ENCODE assay signal across 9 mouse cellular contexts in genomic region chr6:140547203-140547944, GRCm38 (mm10).
DNase-seq lines count a peak whose midpoint lies in the region; ATAC-seq and TF ChIP-seq lines count a peak whose summit lies in the region.
"Had no signal": no experiment of that assay in that cellular context is flagged by ENCODE, and none has a peak within 500 bp of the region (broad histone marks: within the 10 kb centered on the region; RNA-seq: fewer than 3 reads in every experiment).

No protein-coding gene starts in this region.

- H3K36me3 ChIP-seq in forebrain, embryonic 12.5 days (replicated peaks): peaks cover 51% of the 10 kb centered on the region
- peaks cover 50% of the 10 kb centered on the region for H3K36me3 ChIP-seq in forebrain, embryonic 13.5 days (ENCODE audit: poor library complexity, severe bottlenecking)
- H3K36me3 ChIP-seq in liver, adult 2 months (ENCODE audit: control insufficient read depth, insufficient read depth, low read length): peaks cover 28% of the 10 kb centered on the region
- peaks cover 6% of the 10 kb centered on the region; the same call in 1 of the 2 replicates for H3K36me3 ChIP-seq in liver, embryonic 11.5 days (ENCODE audit: control insufficient read depth, insufficient read depth, low read length)
- H3K36me3 ChIP-seq in intestine, embryonic 16.5 days (ENCODE audit: control insufficient read depth, insufficient read depth, low read length): 0 out of 2 replicates have a peak, but pooled peaks cover 3% of the 10 kb centered on the region
- peaks cover 25% of the 10 kb centered on the region for H3K36me3 ChIP-seq in small intestine, adult 2 months (ENCODE audit: control insufficient read depth, insufficient read depth, low read length)

- H3K9me3 ChIP-seq in forebrain, embryonic 12.5 days: no peaks in the 10 kb centered on the region
- no peaks in the 10 kb centered on the region for H3K9me3 ChIP-seq in forebrain, embryonic 13.5 days (replicated peaks)
- no peaks in the 10 kb centered on the region for H3K9me3 ChIP-seq in liver, embryonic 11.5 days (ENCODE audit: control insufficient read depth, low read length)
- H3K9me3 ChIP-seq in intestine, embryonic 16.5 days (ENCODE audit: control insufficient read depth, low read length): no peaks in the 10 kb centered on the region

- H3K4me3 ChIP-seq in forebrain, embryonic 12.5 days (replicated peaks): no peak overlapping the region
- no peak overlapping the region for H3K4me3 ChIP-seq in forebrain, embryonic 13.5 days
- H3K4me3 ChIP-seq in liver, adult 2 months (ENCODE audit: insufficient read depth, low read depth, low read length): no peak overlapping the region
- H3K4me3 ChIP-seq in liver, embryonic 11.5 days (ENCODE audit: low read depth, low read length): no peak overlapping the region
- no peak overlapping the region for H3K4me3 ChIP-seq in intestine, embryonic 16.5 days (ENCODE audit: low read length)
- H3K4me3 ChIP-seq in small intestine, adult 2 months (ENCODE audit: low read depth, low read length): no peak overlapping the region

- H3K27me3 ChIP-seq in forebrain, embryonic 12.5 days: no peaks in the 10 kb centered on the region
- no peaks in the 10 kb centered on the region for H3K27me3 ChIP-seq in forebrain, embryonic 13.5 days
- no peaks in the 10 kb centered on the region for H3K27me3 ChIP-seq in liver, adult 2 months (ENCODE audit: control insufficient read depth, insufficient read depth, low read length)
- no peaks in the 10 kb centered on the region for H3K27me3 ChIP-seq in liver, embryonic 11.5 days (replicated peaks; ENCODE audit: control insufficient read depth, insufficient read depth, low read length)
- H3K27me3 ChIP-seq in intestine, embryonic 16.5 days (replicated peaks; ENCODE audit: control insufficient read depth, insufficient read depth, low read length): no peaks in the 10 kb centered on the region
- no peaks in the 10 kb centered on the region for H3K27me3 ChIP-seq in small intestine, adult 2 months (ENCODE audit: control insufficient read depth, insufficient read depth, low read length)

- no peak for DNase-seq in liver, adult 2 months (ENCODE audit: extremely low read depth, low read depth, low spot score)
- DNase-seq in liver, embryonic 11.5 days (ENCODE audit: low spot score): no peak
- DNase-seq in ovary, postnatal 36 days (ENCODE audit: low spot score): no peak
- no peak for DNase-seq in frontal cortex, postnatal 25 days (ENCODE audit: low spot score in 2 of 2)

- ATAC-seq in forebrain, embryonic 12.5 days (ENCODE audit: low FRiP score): peak; percentile 49; the same call in 1 of the 2 replicates
- no peak for ATAC-seq in forebrain, embryonic 13.5 days
- ATAC-seq in liver, embryonic 11.5 days (replicated peaks; ENCODE audit: low FRiP score): no peak
- ATAC-seq in intestine, embryonic 16.5 days: peak; percentile 72

- H3K4me2 ChIP-seq in forebrain, embryonic 12.5 days: no peak overlapping the region
- H3K4me2 ChIP-seq in forebrain, embryonic 13.5 days: no peak overlapping the region
- H3K4me2 ChIP-seq in liver, embryonic 11.5 days: no peak overlapping the region
- H3K4me2 ChIP-seq in intestine, embryonic 16.5 days (ENCODE audit: low read depth, low read length): 0 out of 2 replicates have a peak overlapping the region, but pooled peaks have one; percentile 9

- H3K27ac ChIP-seq in forebrain, embryonic 12.5 days: no peak overlapping the region
- H3K27ac ChIP-seq in forebrain, embryonic 13.5 days: no peak overlapping the region
- peak overlapping the region; percentile 86 for H3K27ac ChIP-seq in liver, adult 2 months (replicated peaks; ENCODE audit: insufficient read depth, low read depth, low read length)
- no peak overlapping the region for H3K27ac ChIP-seq in liver, embryonic 11.5 days (ENCODE audit: low read depth, low read length)
- peak overlapping the region; percentile 79 for H3K27ac ChIP-seq in intestine, embryonic 16.5 days (ENCODE audit: low read length)
- peak overlapping the region; percentile 84 for H3K27ac ChIP-seq in small intestine, adult 2 months (ENCODE audit: insufficient read depth, low read depth, low read length)
- H3K27ac ChIP-seq: macrophage had no signal

- peaks cover 6% of the 10 kb centered on the region; the same call in 1 of the 2 replicates for H3K4me1 ChIP-seq in forebrain, embryonic 12.5 days
- H3K4me1 ChIP-seq in forebrain, embryonic 13.5 days: no peaks in the 10 kb centered on the region
- peaks cover 17% of the 10 kb centered on the region for H3K4me1 ChIP-seq in liver, adult 2 months (ENCODE audit: control insufficient read depth, insufficient read depth, low read length)
- peaks cover 6% of the 10 kb centered on the region for H3K4me1 ChIP-seq in liver, embryonic 11.5 days (replicated peaks; ENCODE audit: control insufficient read depth, insufficient read depth, low read length)
- H3K4me1 ChIP-seq in intestine, embryonic 16.5 days (ENCODE audit: control insufficient read depth, insufficient read depth, low read length): peaks cover 18% of the 10 kb centered on the region; the same call in 1 of the 2 replicates
- H3K4me1 ChIP-seq in small intestine, adult 2 months (ENCODE audit: control insufficient read depth, insufficient read depth, insufficient read length, low read length): peaks cover 20% of the 10 kb centered on the region; the same call in 1 of the 2 replicates

- TF ChIP-seq POLR2A in liver, adult 2 months (IDR thresholded peaks at IDR 0.05; ENCODE audit: extremely low read depth, insufficient read depth, low read length): no peak
- no peak for TF ChIP-seq POLR2A in small intestine, adult 2 months (IDR thresholded peaks at IDR 0.05; ENCODE audit: low read depth, low read length)

- H3K79me2 ChIP-seq in liver, adult 2 months (ENCODE audit: control insufficient read depth, insufficient read depth, low read length): peaks cover 2% of the 10 kb centered on the region; the same call in 1 of the 2 replicates

- H3K9ac ChIP-seq in forebrain, embryonic 12.5 days: no peak overlapping the region
- H3K9ac ChIP-seq in forebrain, embryonic 13.5 days: no peak overlapping the region
- H3K9ac ChIP-seq in liver, adult 2 months (ENCODE audit: low read depth, low read length): no peak overlapping the region
- no peak overlapping the region for H3K9ac ChIP-seq in liver, embryonic 11.5 days (ENCODE audit: low read depth, low read length)
- no peak overlapping the region for H3K9ac ChIP-seq in intestine, embryonic 16.5 days (ENCODE audit: low read depth, low read length)

- 73% methylated on average over 11 of the region's 11 CpGs for WGBS in forebrain, embryonic 12.5 days
- 77% methylated on average over 11 of the region's 11 CpGs for WGBS in forebrain, embryonic 13.5 days
- WGBS in liver, adult 2 months: 59% methylated on average over 11 of the region's 11 CpGs
- 79% methylated on average over 11 of the region's 11 CpGs for WGBS in liver, embryonic 11.5 days
- 65% methylated on average over 11 of the region's 11 CpGs for WGBS in intestine, embryonic 16.5 days
- 37% methylated on average over 11 of the region's 11 CpGs for WGBS in small intestine, adult 2 months

- no peak for TF ChIP-seq CTCF in liver, adult 2 months (IDR thresholded peaks at IDR 0.05; ENCODE audit: low read depth, low read length)
- TF ChIP-seq CTCF in small intestine, adult 2 months (IDR thresholded peaks at IDR 0.05; ENCODE audit: extremely low read depth, insufficient read length, insufficient replicate concordance, low read depth, low read length): no peak

Comparison
In these comparisons a context has a peak if more than half of its experiments do, and no peak if none do; other contexts are left out.
1. ATAC-seq: peak in forebrain, embryonic 12.5 days (single experiment) and intestine, embryonic 16.5 days (single experiment); none in forebrain, embryonic 13.5 days (single experiment) and liver, embryonic 11.5 days (single experiment).
2. H3K27ac ChIP-seq: peak in liver, adult 2 months (single experiment), intestine, embryonic 16.5 days (single experiment) and small intestine, adult 2 months (single experiment); none in forebrain, embryonic 12.5 days (single experiment), forebrain, embryonic 13.5 days (single experiment) and liver, embryonic 11.5 days (single experiment).